Mouse (Mus musculus) thymus, postnatal 25 days (tissue): ENCODE measurements at regions not wholly inside any gene's neighbourhood (a gene's known extent, or its start where the extent isn't known, plus 50 kb on each side); places are given as distances from the start of the nearest gene placed in this dataset.
"Not testable (repeated sequence)": the region's sequence is repeated elsewhere in the genome, so short reads cannot be mapped to it uniquely, and the experiment has no call there.

Source experiments
- DNase-seq: peaks from one replicate; pipeline ENCODE4 v3.0.0; 2022

GRCm38 (mm10) chr10:68963090-68963489, 188.1 kb upstream of the Rhobtb1 start:
- no peak for DNase-seq

DNA sequence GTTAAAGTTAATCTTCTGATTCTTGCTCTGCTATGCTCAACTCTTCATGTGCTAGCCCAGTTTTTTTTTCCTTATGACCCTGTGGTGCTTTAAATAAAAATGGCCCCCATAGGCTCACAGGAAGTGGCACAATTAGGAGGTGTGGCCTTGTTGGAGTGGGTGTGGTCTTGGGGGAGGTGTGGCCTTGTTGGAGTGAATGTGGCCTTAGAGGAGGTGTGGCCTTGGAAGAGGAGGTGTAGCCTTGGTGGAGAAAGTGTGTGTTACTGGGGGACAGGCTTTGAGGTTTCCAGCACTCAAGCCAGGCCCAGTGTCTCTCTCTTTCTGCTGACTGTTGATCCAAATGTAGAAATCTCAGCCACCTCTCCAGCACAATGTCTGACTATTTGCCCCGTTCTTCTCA, 186.0 kb upstream of the Rhobtb1 start:
- DNase-seq, result no peak

DNA sequence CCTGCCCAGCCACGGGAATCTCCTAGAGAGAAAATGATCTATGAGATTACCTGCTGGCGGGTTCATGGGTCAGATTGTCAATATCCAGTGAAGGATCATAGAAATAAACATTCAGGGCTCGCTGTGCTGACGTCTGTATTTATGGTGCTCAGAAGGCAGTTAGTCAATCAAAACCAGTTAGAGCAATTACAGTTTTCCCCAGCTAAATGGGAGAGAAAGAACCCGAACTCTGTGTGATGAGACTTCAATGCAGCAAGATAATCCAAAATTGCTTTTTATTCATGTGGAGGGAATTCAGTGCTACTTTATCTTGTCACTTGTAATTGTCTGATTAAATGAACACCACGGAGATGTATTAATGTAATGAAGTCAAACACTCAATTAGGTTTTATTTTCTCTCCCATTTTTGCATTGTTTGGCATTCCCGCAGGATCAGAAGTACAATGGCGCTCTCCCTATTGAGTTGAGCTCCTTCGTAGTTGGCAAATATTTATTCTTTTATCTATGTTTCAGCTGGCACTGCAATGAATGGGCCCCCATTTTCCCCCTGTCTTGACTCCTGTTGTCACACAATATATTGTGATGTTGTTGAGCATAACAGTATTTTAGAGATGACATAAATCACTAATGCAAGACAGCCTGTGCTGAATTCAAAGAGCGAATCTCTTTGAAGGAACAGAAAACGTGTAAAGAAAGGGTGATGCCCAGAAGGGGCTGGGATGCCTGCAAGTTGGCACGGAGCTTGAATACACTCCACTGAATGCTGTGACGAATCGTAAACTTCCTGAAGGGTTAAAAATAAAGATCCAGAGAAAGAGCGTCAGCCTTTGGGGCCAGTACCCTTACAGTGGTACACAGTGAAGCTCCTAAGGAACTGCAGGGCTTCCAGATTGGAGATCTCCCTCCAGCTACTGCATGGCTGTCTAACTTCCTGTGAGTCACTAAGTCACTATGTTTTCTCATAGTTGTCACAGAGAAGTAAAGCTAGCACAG, 183.0 kb upstream of the Rhobtb1 start:
- no peak for DNase-seq

- DNase-seq, result no peak
Measured at GRCm38 (mm10) chr10:68970521-68970920, 180.7 kb upstream of the Rhobtb1 start.

DNA sequence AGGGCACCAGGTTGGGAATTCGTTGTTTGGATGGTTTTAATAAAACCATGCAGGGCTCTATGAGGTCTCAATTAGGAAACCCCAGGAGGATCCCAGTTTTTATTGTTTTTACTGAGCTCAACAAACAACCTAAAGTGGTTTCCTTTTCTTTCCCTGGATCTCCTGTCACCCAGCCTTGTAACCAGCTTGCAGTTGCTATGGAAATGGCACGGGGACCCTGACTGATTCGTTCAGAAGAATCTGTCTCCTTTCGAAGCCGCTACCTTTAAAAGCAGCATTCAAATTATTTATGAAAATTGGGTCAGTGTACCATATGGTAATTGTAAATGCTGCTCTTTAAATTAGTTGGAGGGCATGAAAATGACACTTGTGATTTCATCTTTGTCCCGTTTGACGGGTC, 176.5 kb upstream of the Rhobtb1 start:
- no peak for DNase-seq

GRCm38 (mm10) chr10:68976443-68977025, 174.7 kb upstream of the Rhobtb1 start:
- no peak for DNase-seq

DNA sequence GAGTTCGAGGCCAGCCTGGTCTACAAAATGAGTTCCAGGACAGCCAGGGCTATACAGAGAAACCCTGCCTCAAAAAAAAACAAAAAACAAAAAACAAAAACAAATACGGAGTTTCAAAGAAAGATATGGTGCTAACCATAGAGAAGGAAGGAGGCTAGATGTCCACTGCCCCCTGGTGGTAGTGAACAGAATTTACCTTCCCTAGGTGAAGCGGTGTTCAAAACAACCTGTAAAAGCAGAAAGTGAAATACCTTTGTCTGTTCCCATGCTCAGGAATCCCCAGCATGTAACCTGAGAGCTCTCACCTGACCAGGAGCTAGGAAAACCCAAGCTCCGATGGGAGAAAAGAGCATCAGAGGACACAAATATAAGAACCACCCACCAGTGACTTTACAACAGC, 173.1 kb upstream of the Rhobtb1 start:
- DNase-seq, result peak; percentile 4

DNA sequence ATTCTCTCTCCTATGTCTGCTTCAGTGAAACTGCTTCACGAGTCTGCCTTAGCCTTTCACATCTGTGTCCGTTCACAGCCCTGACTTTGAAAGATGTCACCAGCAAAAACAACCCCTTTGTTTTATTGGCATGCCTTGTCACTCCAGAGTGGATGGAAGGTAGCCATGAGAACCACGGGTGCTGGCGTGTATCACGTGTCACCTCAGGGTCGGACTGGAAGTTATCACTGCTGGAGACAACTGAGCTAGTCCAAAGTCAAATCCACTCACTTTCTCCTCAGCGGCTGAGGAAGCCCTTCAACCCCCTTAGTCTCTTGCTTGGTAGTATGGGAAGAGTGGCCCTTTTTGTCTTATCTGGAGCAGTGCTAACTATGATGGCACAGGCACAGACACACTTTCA, 171.3 kb upstream of the Rhobtb1 start:
- DNase-seq, result no peak

- no peak for DNase-seq
Measured at GRCm38 (mm10) chr10:68982288-68982687, 168.9 kb upstream of the Rhobtb1 start.

- no peak for DNase-seq
Measured at GRCm38 (mm10) chr10:68990584-68990983, 160.7 kb upstream of the Rhobtb1 start.

DNA sequence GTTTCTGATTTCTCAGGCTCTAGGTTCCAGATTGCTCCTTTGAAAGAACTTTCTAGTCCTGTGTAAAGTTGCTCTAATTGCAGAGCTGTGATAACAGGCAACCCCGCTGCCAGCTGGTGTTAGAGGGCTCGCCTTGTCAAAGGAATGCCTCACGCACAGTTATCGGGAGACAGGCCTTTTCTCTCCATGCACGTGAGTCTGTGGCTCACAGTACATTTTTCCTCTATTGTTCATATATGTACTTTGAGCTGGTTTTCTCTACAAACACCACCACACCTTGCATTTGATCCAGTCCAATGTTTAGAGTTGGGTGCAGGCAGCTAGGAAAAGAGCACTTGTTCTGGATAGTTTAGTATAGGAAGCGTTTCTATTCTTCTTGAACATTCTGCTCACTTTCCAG, 151.6 kb upstream of the Rhobtb1 start:
- no peak for DNase-seq

GRCm38 (mm10) chr10:69001654-69002435, 149.4 kb upstream of the Rhobtb1 start:
- DNase-seq, result no peak

GRCm38 (mm10) chr10:69005199-69005872, 145.9 kb upstream of the Rhobtb1 start:
- peak; percentile 55 for DNase-seq

- not testable (repeated sequence) for DNase-seq
Measured at GRCm38 (mm10) chr10:69008679-69009078, 142.6 kb upstream of the Rhobtb1 start.

- no peak for DNase-seq
Measured at GRCm38 (mm10) chr10:69020811-69021743, 130.2 kb upstream of the Rhobtb1 start.

GRCm38 (mm10) chr10:69033410-69033809, 117.8 kb upstream of the Rhobtb1 start:
- no peak for DNase-seq

DNA sequence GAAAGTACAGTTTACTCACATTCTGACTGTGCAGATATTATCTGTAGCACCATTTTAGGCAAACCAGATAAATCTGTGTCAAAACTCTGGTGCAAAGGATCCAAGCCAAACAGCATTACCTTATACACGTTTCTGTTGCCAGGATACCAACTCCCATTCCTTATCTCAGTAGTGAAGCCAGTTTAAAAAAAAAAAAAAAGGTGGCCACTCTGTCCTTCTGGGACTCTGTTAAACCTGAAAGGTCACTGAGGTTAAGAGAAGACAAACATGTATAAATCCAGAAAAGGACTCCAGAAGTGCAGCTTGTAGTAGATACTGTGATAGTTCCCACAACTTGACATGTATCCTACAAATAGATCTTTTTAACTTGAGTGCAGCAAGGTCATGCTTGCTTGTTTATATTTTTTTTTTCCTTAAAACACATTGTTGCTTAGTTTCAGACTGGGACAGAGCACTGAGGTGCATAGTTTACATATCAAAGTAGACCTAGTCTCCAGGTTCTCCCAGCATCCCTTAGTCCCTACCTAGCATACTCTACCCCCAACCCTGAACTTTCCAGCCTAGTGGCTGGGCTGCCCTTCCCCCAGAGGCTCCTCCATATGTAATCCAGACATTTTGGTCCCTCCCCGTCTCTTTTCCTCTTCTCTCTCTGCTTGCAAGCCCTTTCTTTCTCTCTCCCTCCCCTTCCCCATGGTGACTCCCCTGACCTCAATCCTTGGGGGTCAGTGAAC, 116.7 kb upstream of the Rhobtb1 start:
- no peak for DNase-seq

DNA sequence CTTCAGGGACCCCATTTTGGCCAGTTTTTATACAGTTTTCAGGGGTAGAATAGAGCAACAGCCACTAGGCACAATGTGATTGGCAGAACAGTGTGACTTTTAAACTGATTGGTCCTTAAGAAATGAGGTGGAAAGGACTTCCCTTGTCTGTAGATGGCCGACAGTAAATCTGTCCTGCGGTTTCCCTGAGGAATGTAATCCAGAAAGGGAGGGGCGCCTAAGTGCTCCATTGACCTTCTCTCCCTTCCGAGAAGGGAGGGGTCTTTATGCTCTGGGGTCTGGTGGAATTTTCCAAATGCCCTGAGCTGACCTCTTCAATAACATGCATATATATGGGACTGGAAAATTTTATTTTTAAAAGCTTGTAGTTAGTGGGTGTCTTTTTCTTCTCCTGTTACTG, 115.7 kb upstream of the Rhobtb1 start:
- not testable (repeated sequence) for DNase-seq

DNA sequence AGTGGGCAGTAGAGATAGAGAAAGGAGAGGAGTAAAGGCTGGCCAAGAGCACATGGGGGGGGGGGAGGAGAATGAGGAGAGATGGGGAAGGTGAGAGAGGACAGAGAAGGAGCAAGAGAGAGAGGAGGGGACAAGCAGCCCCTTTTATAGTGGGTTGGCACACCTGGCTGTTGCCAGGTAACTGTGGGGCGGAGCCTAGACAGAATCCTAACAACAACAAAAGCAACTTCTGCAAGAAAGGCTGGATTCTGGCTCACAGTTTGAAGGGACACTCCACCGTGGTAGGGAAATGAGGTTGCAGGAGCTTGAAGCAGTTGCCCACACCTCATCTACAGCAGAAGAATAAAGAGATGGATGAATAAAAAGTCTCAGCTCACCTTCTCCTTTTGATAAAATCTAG, 115.1 kb upstream of the Rhobtb1 start:
- DNase-seq, result no peak

- no peak for DNase-seq
Measured at GRCm38 (mm10) chr10:69044171-69044651, 107.0 kb upstream of the Rhobtb1 start.

- no peak for DNase-seq
Measured at GRCm38 (mm10) chr10:69045275-69045674, 106.0 kb upstream of the Rhobtb1 start.
